Mouse (Mus musculus) megakaryocyte-erythroid progenitor cell, adult 5-6 weeks (primary cell): ENCODE measurements at regions not wholly inside any gene's neighbourhood (a gene's known extent, or its start where the extent isn't known, plus 50 kb on each side); places are given as distances from the start of the nearest gene placed in this dataset.

Experiments used
- ATAC-seq: replicated peaks from 2 replicates; pipeline ENCODE4 v1.8.0; 2016; ENCODE audit warnings: mild to moderate bottlenecking, inconsistent platforms; ENCODE audit not compliant: severe bottlenecking, poor library complexity, low FRiP score, low TSS enrichment

GRCm38 (mm10) chr5:106088478-106089185, 212.3 kb downstream of the Zfp326 start:
- no peak for ATAC-seq

- no peak for ATAC-seq
Observed at GRCm38 (mm10) chr5:106083786-106084185, 207.4 kb downstream of the Zfp326 start.

- no peak for ATAC-seq
Observed at GRCm38 (mm10) chr5:106082891-106083290, 206.5 kb downstream of the Zfp326 start.

- no peak for ATAC-seq
Observed at GRCm38 (mm10) chr5:106067124-106067551, 190.8 kb downstream of the Zfp326 start.

- ATAC-seq: no peak
Observed at GRCm38 (mm10) chr5:106066706-106067105, 190.3 kb downstream of the Zfp326 start.

- no peak for ATAC-seq
Observed at GRCm38 (mm10) chr5:106064366-106064765, 188.0 kb downstream of the Zfp326 start.

GRCm38 (mm10) chr5:106062926-106063325, 186.6 kb downstream of the Zfp326 start:
- ATAC-seq: no peak

- ATAC-seq: no peak
Observed at GRCm38 (mm10) chr5:106056631-106057030, 180.3 kb downstream of the Zfp326 start.

GRCm38 (mm10) chr5:106055221-106055620, 178.9 kb downstream of the Zfp326 start:
- no peak for ATAC-seq

GRCm38 (mm10) chr5:106051026-106051425, 174.7 kb downstream of the Zfp326 start:
- no peak for ATAC-seq

- ATAC-seq: no peak
Observed at GRCm38 (mm10) chr5:106044878-106045585, 168.7 kb downstream of the Zfp326 start.

- ATAC-seq: no peak
Observed at GRCm38 (mm10) chr5:106038321-106038720, 162.0 kb downstream of the Zfp326 start.

- ATAC-seq: no peak
Observed at GRCm38 (mm10) chr5:106036176-106036575, 159.8 kb downstream of the Zfp326 start.

- no peak for ATAC-seq
Observed at GRCm38 (mm10) chr5:106032956-106033355, 156.6 kb downstream of the Zfp326 start.

GRCm38 (mm10) chr5:106026861-106027260, 150.5 kb downstream of the Zfp326 start:
- no peak for ATAC-seq

- ATAC-seq: no peak
Observed at GRCm38 (mm10) chr5:106004292-106004917, 128.0 kb downstream of the Zfp326 start.

GRCm38 (mm10) chr5:106003321-106004291, 127.2 kb downstream of the Zfp326 start:
- no peak for ATAC-seq

- no peak for ATAC-seq
Observed at GRCm38 (mm10) chr5:106002330-106002729, 126.0 kb downstream of the Zfp326 start.

GRCm38 (mm10) chr5:105994218-105994617, 117.9 kb downstream of the Zfp326 start:
- no peak for ATAC-seq
